Mouse (Mus musculus): ENCODE results near the gene H2-DMa. TPM values are rescaled to one million over a fixed set of nuclear protein-coding genes. Genes with fewer than 3 reads are reported as not detected.
A peak's percentile ranks its signal among the peaks of the same experiment; 100 is the strongest.

The H2-DMa gene
- total RNA-seq (2015) (72.0 and 74.5 TPM in 2 replicates), total RNA-seq (2017) (56.5 and 61.1 TPM in 2 replicates)

DNA sequence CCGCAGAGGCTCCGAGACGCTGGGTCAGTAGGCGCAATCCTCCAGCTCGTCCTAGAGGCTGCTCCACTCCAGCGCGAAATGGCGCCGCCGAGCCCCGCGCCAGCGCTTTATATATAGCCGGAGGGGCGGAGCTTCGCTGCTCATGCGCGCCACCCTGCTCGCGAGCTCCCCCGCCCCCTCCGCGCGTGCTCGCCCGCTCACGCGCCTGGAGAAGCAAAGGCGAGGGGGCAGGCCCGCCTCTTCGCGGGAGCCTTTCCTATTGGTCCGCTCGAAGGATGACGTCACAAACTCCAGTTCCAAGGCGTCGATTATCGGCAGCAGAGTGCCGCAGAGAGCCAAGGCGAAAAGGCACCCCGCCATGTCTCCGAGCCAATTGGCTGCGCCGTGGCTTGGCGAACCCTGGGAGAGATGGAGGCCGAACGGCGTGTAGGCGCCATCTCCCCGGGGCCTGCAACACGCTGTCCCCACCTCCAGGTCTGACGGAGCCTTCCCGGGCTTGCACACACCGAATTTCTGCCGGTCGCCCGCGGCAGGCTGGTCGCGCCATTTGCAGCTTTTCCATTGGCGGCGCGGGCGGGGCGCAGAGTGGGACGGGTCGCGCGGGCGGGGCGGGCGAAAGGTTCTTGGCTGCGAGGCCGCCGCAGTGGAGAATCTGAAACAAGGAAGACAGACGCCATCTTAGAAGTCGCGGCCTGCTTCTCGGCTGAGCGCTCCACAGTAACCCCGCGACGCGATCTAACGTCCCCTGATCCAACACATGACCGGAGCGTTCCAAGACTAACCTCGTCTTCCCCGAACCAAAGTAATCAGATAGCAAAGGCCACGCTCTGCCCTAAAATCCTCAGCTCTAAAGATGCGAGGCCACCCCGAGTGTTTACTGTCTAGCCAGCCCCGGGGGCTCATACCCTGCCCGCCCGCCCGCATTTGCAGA, at the start of gene H2-DMa:
Gene H2-DMa (plus strand): TSS at position 293 of the 931 bp plus-strand sequence.
- ATAC-seq (replicated peaks; ENCODE audit: poor library complexity), result peak; percentile 44

- peak; percentile 71 for ATAC-seq (replicated peaks; ENCODE audit: poor library complexity)
Measured at GRCm38 (mm10) chr17:34072091-34072490, 47.2 kb upstream of the H2-DMa start.

DNA sequence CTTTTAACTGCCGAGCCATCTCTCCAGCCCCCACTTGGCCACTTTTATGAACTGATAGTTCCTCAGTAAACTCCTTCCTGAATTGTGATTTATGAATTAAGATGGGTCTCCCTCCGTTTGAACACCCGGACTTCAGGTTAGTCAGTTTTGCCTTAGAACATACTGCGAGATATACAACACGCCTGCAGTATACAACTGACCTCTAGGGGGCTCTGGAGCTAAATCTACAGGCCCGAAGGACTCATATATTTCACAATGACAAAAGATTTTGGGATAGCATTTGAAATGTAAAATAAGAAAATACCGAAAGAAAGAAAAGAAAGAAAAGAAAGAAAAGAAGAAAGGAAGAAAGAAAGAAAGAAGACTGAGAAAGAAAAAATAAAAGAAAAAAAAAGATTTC, 44.1 kb upstream of the H2-DMa start:
- peak; percentile 51; the same call in 1 of the 2 replicates for ATAC-seq (replicated peaks; ENCODE audit: poor library complexity)

- ATAC-seq (replicated peaks; ENCODE audit: poor library complexity), result peak; percentile 70
Measured at GRCm38 (mm10) chr17:34077549-34077948, 41.8 kb upstream of the H2-DMa start.

DNA sequence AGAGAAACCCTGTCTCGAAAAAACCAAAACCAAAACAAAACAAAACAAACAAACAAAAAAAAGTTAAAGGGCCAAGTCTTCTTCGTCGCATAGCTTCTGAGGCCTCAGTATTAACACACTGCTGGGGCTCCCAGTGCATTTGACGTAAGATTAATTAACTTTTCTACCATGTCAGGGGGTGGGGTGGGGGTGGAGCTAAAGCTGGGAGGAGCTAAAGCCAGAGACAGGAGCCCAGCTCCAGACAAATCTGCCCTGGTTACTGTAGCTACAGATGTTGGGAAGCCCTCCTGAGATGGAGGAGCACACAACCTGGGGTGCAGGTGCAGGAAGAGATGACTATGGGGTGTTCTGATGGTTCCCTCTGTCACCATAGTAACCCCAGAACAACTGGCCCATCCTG, 41.2 kb upstream of the H2-DMa start:
- ATAC-seq (replicated peaks; ENCODE audit: poor library complexity), result peak; percentile 40; the same call in 1 of the 2 replicates

- no peak for ATAC-seq (replicated peaks; ENCODE audit: poor library complexity)
Measured at GRCm38 (mm10) chr17:34079002-34079401, 40.3 kb upstream of the H2-DMa start.

GRCm38 (mm10) chr17:34079621-34080020, 39.7 kb upstream of the H2-DMa start:
- peak; percentile 90 for ATAC-seq (replicated peaks; ENCODE audit: poor library complexity)

GRCm38 (mm10) chr17:34083104-34083503, 36.2 kb upstream of the H2-DMa start:
- ATAC-seq (replicated peaks; ENCODE audit: poor library complexity), result no peak

DNA sequence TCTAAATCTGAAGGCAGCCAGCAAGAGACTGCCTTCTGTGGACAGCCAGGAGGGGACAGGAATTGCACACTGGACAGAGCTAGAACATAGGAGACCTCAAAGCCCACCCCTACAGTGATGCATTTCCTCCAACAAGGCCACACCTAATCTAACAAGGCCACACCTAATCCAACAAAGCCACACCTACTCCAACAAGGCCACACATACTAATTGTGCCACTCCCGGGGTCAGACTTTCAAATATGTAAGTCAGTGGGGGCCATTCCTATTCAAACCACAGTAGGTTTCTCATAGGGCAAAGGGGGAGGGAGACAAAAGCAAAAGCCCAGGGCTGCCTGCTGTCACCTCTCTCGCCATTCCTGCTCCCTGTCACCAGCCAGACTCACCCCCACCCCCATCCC, 32.0 kb upstream of the H2-DMa start:
- ATAC-seq (replicated peaks; ENCODE audit: poor library complexity), result no peak

- peak; percentile 37 for ATAC-seq (replicated peaks; ENCODE audit: poor library complexity)
Measured at GRCm38 (mm10) chr17:34088124-34088523, 31.2 kb upstream of the H2-DMa start.

GRCm38 (mm10) chr17:34090923-34091322, 28.4 kb upstream of the H2-DMa start:
- peak; percentile 63 for ATAC-seq (replicated peaks; ENCODE audit: poor library complexity)

GRCm38 (mm10) chr17:34092197-34092875, 27.0 kb upstream of the H2-DMa start, which contains the start of gene H2-Oa:
Gene H2-Oa, plus strand, starts transcription at chr17:34092340.
- ATAC-seq (replicated peaks; ENCODE audit: poor library complexity), result peak; percentile 49

DNA sequence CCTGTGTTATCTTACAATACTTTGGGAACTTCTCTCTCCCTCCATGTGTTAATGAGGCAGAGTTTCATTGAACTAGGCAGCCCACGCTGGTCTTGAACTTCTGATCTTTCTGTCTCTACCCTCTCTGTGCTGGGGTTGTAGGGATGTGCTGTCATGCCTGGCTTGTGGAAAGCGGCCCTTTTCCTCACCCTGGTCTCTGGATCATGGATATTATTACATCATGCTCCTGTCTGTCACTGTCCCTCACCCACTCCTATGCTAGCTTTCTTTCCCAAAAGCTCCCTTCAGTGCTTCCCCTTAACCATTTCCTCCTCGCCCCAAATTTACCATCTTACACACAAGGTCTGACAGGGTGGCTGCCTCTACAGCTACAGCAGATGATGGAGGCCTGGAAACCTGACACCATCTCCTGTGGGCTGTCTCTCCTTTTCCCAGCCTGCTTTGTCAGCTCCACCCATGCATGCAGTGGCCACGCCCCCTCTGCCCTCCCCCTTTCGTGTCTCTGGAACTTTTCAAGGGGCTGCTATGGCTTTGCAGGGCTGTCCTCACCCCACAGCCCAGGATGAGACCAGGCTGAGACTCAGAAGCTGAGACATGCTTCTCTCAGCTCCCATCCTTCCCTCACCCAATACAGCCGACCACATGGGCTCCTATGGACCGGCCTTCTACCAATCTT, 26.0 kb upstream of the H2-DMa start:
- peak; percentile 64 for ATAC-seq (replicated peaks; ENCODE audit: poor library complexity)

- no peak for ATAC-seq (replicated peaks; ENCODE audit: poor library complexity)
Measured at GRCm38 (mm10) chr17:34094283-34095035, 24.9 kb upstream of the H2-DMa start.

DNA sequence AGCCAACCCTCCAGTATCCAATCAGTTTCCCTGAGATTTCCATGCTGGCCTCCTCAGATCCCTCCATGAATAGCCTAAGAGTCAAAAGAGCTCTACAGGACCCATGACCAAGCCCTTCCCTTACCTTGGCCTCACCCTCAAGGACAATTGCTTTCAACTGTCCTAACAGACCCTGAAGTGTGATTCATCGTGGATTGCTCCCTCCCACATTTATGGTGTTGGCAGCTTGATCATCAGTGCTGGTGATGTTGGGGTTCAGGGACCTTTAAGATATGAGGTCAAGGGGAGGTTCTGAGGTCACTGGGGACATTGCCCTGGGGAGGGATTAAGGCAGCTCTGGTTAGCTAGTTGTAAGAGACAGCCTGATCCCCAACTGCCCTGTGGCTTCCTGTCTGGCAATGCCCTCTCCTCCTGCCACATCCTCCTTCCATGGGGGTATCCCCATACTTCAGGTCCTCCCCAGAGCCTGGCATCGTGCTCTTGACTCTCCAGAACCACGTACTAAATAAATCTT, 22.8 kb upstream of the H2-DMa start:
- no peak for ATAC-seq (replicated peaks; ENCODE audit: poor library complexity)

GRCm38 (mm10) chr17:34097272-34097671, 22.1 kb upstream of the H2-DMa start:
- no peak for ATAC-seq (replicated peaks; ENCODE audit: poor library complexity)

- ATAC-seq (replicated peaks; ENCODE audit: poor library complexity), result peak; percentile 38; the same call in 1 of the 2 replicates
Measured at GRCm38 (mm10) chr17:34098709-34099479, 20.4 kb upstream of the H2-DMa start.

- ATAC-seq (replicated peaks; ENCODE audit: poor library complexity), result no peak
Measured at GRCm38 (mm10) chr17:34099531-34099930, 19.8 kb upstream of the H2-DMa start.

- ATAC-seq (replicated peaks; ENCODE audit: poor library complexity), result no peak
Measured at GRCm38 (mm10) chr17:34101185-34101584, 18.2 kb upstream of the H2-DMa start.
